Mouse (Mus musculus) kidney, adult 18-20 months (tissue): ENCODE results near the gene Nrd1.

Source experiments
- DNase-seq: peaks from one replicate; pipeline ENCODE4 v3.0.0; 2021

Gene Nrd1

GRCm38 (mm10) chr4:108999999-109000950 is at the start of gene Nrd1:
TSS of gene Nrd1 (plus strand) at chr4:109000655.
- peak; percentile 99 for DNase-seq

GRCm38 (mm10) chr4:108951663-108952062 is 48.8 kb upstream of the Nrd1 start:
- DNase-seq, result no peak

GRCm38 (mm10) chr4:108959696-108960095 is 40.8 kb upstream of the Nrd1 start:
- no peak for DNase-seq

GRCm38 (mm10) chr4:108960619-108961460 is 39.6 kb upstream of the Nrd1 start:
- DNase-seq, result no peak

- DNase-seq, result no peak
Measured at GRCm38 (mm10) chr4:108963017-108963416, 37.4 kb upstream of the Nrd1 start.

- DNase-seq, result no peak
Measured at GRCm38 (mm10) chr4:108969517-108969916, 30.9 kb upstream of the Nrd1 start.

- no peak for DNase-seq
Measured at GRCm38 (mm10) chr4:108971054-108971453, 29.4 kb upstream of the Nrd1 start.

- peak; percentile 31 for DNase-seq
Measured at GRCm38 (mm10) chr4:108976458-108977071, 23.9 kb upstream of the Nrd1 start.

GRCm38 (mm10) chr4:108986833-108987472 is 13.5 kb upstream of the Nrd1 start:
- DNase-seq, result no peak

GRCm38 (mm10) chr4:108987473-108987842 is 13.0 kb upstream of the Nrd1 start:
- DNase-seq, result no peak

GRCm38 (mm10) chr4:108989430-108989829 is 11.0 kb upstream of the Nrd1 start:
- DNase-seq, result no peak

- DNase-seq, result no peak
Measured at GRCm38 (mm10) chr4:108990032-108990431, 10.4 kb upstream of the Nrd1 start.

GRCm38 (mm10) chr4:108990571-108990970 is 9.9 kb upstream of the Nrd1 start:
- no peak for DNase-seq

GRCm38 (mm10) chr4:108991811-108992210 is 8.6 kb upstream of the Nrd1 start:
- no peak for DNase-seq

GRCm38 (mm10) chr4:108992978-108993377 is 7.5 kb upstream of the Nrd1 start:
- DNase-seq, result no peak

- DNase-seq, result no peak
Measured at GRCm38 (mm10) chr4:109000961-109001360, 506 bp downstream of the Nrd1 start.

- DNase-seq, result no peak
Measured at GRCm38 (mm10) chr4:109008046-109008445, 7.6 kb downstream of the Nrd1 start.

- no peak for DNase-seq
Measured at GRCm38 (mm10) chr4:109014091-109014490, 13.6 kb downstream of the Nrd1 start.

- DNase-seq, result peak; percentile 54
Measured at GRCm38 (mm10) chr4:109017441-109017840, 17.0 kb downstream of the Nrd1 start.

GRCm38 (mm10) chr4:109019301-109019700 is 18.8 kb downstream of the Nrd1 start:
- no peak for DNase-seq

- DNase-seq, result no peak
Measured at GRCm38 (mm10) chr4:109021976-109022375, 21.5 kb downstream of the Nrd1 start.

- no peak for DNase-seq
Measured at GRCm38 (mm10) chr4:109025061-109025460, 24.6 kb downstream of the Nrd1 start.

- DNase-seq, result no peak
Measured at GRCm38 (mm10) chr4:109026543-109026942, 26.1 kb downstream of the Nrd1 start.
